Mouse (Mus musculus) kidney, adult 2 months (tissue): ENCODE data around the gene Tek.

Experiments
- CTCF ChIP-seq: fragments of 200-500 bp; conservative IDR thresholded peaks from 2 replicates; pipeline ENCODE4 v1.5.1; 2011; ENCODE audit warnings: low read depth, mild to moderate bottlenecking, control low read depth, low read length, moderate library complexity, mixed read lengths; ENCODE audit not compliant: insufficient read depth, insufficient read length
- POLR2A ChIP-seq: fragments of 200-500 bp; IDR thresholded peaks from one replicate; pipeline ENCODE4 v1.6.1; 2011; ENCODE audit warnings: low read depth, low read length, control low read depth

- TF ChIP-seq POLR2A = no peak
- TF ChIP-seq CTCF = no peak
Observed at GRCm38 (mm10) chr4:94741824-94742223, 2.7 kb downstream of the Tek start.
